Mouse (Mus musculus) ES-E14 (cell line): Measurements from ENCODE around the gene Ddx50. TPM values are rescaled to one million over a fixed set of nuclear protein-coding genes. Genes with fewer than 3 reads are reported as not detected.
A peak's percentile ranks its signal among the peaks of the same experiment; 100 is the strongest.

Source experiments
- DNase-seq: peaks from one replicate; pipeline ENCODE4 v3.0.0-alpha.2; 2013; ENCODE audit warnings: low read depth, low spot score
- H3K27ac ChIP-seq: 2 replicates; pipeline ENCODE4 v1.5.1; 2012; ENCODE audit warnings: low read depth, mild to moderate bottlenecking, low read length, moderate library complexity, mixed read lengths; ENCODE audit not compliant: poor library complexity, insufficient read depth, severe bottlenecking
- H3K36me3 ChIP-seq: 2 replicates; pipeline ENCODE4 v1.6.1; 2012; ENCODE audit warnings: mild to moderate bottlenecking, low read length, moderate library complexity, mixed read lengths; ENCODE audit not compliant: control insufficient read depth, poor library complexity, insufficient read depth, severe bottlenecking
- H3K4me1 ChIP-seq, 2 experiments: fragments of 150-350 bp in 1 of 2; sonication (generic) in 1 of 2; 2 replicates each; pipeline ENCODE4 v1.6.1; 2012; ENCODE audit warnings: low read length in 2 of 2, mild to moderate bottlenecking in 1 of 2, mixed read lengths in 1 of 2; ENCODE audit not compliant: control insufficient read depth in 2 of 2, insufficient read depth in 2 of 2, poor library complexity in 1 of 2
- H3K4me3 ChIP-seq, 2 experiments: fragments of 150-350 bp in 1 of 2; sonication (generic) in 1 of 2; 2 replicates each; pipeline ENCODE4 v1.5.1; 2012; ENCODE audit warnings: low read length in 2 of 2, low read depth in 1 of 2, mild to moderate bottlenecking in 1 of 2, mixed read lengths in 1 of 2; ENCODE audit not compliant: insufficient read depth in 1 of 2, poor library complexity in 1 of 2, severe bottlenecking in 1 of 2
- H3K9ac ChIP-seq: 2 replicates; pipeline ENCODE4 v1.6.1; 2012; ENCODE audit warnings: low read depth, mild to moderate bottlenecking, low read length, mixed read lengths; ENCODE audit not compliant: poor library complexity, insufficient read depth, severe bottlenecking
- H3K9me3 ChIP-seq: fragments of 150-350 bp; sonication (generic); 2 replicates; pipeline ENCODE4 v1.6.1; 2012; ENCODE audit warnings: low read depth, mild to moderate bottlenecking, low read length; ENCODE audit not compliant: control insufficient read depth, insufficient read depth
- CHD2 ChIP-seq: IDR thresholded peaks from 2 replicates; pipeline ENCODE4 v1.6.1; 2014; ENCODE audit warnings: mild to moderate bottlenecking, low read depth, low read length, inconsistent platforms
- HCFC1 ChIP-seq: IDR thresholded peaks from 2 replicates; pipeline ENCODE4 v1.6.1; 2012; ENCODE audit warnings: low read length, inconsistent platforms, borderline replicate concordance; ENCODE audit not compliant: insufficient read depth
- MAFK ChIP-seq: IDR thresholded peaks from 2 replicates; pipeline ENCODE4 v1.6.1; 2014; ENCODE audit warnings: mild to moderate bottlenecking, low read depth, low read length, inconsistent platforms; ENCODE audit not compliant: insufficient read depth
- ZC3H11A ChIP-seq: IDR thresholded peaks from 2 replicates; pipeline ENCODE4 v1.6.1; 2012; ENCODE audit warnings: low read depth, mild to moderate bottlenecking, inconsistent platforms, low read length, borderline replicate concordance
- ZNF384 ChIP-seq: IDR thresholded peaks from 2 replicates; pipeline ENCODE4 v1.6.1; 2012; ENCODE audit warnings: low read depth, low read length, inconsistent platforms
- in situ Hi-C, 2 experiments: fragments of 600-800 bp; cut with MboI; formaldehyde crosslinking; loops; one replicate each; pipeline ENCODE4 v1.15.1; 2025; ENCODE audit warnings: low sequenced_read_pairs in 2 of 2, inconsistent platforms in 1 of 2; ENCODE audit not compliant: unreplicated experiment in 2 of 2
- total RNA-seq: library from RNA; depleted of rRNA; stranded (reverse); fragments of 300-350 nt; gene quantifications from 2 replicates; pipeline ENCODE4 v1.2.3, GENCODE M21; 2012

The Ddx50 gene
- total RNA-seq, 1 experiment, result 61.8 TPM

- DNase-seq, result no peak
- TF ChIP-seq MAFK, result no peak
- TF ChIP-seq ZC3H11A, result no peak
- TF ChIP-seq HCFC1, result no peak
- TF ChIP-seq CHD2, result no peak
- no peak for TF ChIP-seq ZNF384
- no peak overlapping the region for H3K27ac ChIP-seq
- no peaks in the 10 kb centered on the region; the same call in 1 of the 2 replicates for H3K9me3 ChIP-seq
- peaks cover 8% of the 10 kb centered on the region for H3K36me3 ChIP-seq
- peaks cover 2% of the 10 kb centered on the region in 2 experiments; a peak in 2 of 4 replicates for H3K4me1 ChIP-seq
- in situ Hi-C loops, result no loop called here
- peak overlapping the region; percentile 97; the same call in 1 of the 2 replicates for H3K9ac ChIP-seq
- H3K4me3 ChIP-seq, result peak overlapping the region in 1 of 2 experiments; percentile 71; a peak in 2 of 4 replicates
These were observed 47.6 kb downstream of the Ddx50 start for GRCm38 (mm10) chr10:62603233-62604030.

- H3K4me1 ChIP-seq, result peaks cover 2% of the 10 kb centered on the region in 2 experiments; a peak in 2 of 4 replicates
- peak within 1 kb of the TSS; percentile 69 for H3K27ac ChIP-seq
- TF ChIP-seq ZC3H11A (no peak), HCFC1 (peak; percentile 56; the same call in 1 of the 2 replicates), CHD2 (no peak)
- H3K9me3 ChIP-seq, result no peaks in the 10 kb centered on the region
- peak; percentile 84 for DNase-seq
- H3K36me3 ChIP-seq, result peaks cover 16% of the 10 kb centered on the region
- in situ Hi-C loops, result no loop called here
- peak within 1 kb of the TSS; percentile 71 to 93 for H3K4me3 ChIP-seq
- peak within 1 kb of the TSS; percentile 97 for H3K9ac ChIP-seq
These were observed 48.6 kb downstream of the Ddx50 start, which contains the start of gene Ddx21 for GRCm38 (mm10) chr10:62602177-62603040. TSS of gene Ddx21 (minus strand) at chr10:62602281.

DNA sequence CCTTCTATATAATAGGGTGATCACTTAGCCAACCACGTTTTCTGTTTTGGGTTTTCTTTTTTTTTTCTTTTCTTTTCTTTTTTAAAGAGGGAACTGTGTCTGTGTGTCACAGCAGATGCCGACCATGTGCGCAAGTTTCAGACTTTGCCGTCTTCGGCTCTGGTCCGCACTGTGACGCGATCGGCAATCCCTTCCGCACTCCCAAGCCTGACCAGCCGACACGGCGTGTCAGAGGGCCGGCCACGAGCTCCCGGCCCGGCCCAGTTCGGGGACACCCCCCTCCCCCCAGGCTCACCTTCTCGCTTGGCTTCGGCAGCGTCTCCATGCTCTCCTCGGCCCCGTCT is 49.2 kb downstream of the Ddx50 start:
- Histone ChIP-seq H3K36me3 (peaks cover 21% of the 10 kb centered on the region), H3K9me3 (no peaks in the 10 kb centered on the region), H3K4me1 (peaks cover 2 to 3% of the 10 kb centered on the region in 2 experiments; a peak in 3 of 4 replicates), H3K4me3 (peak overlapping the region; percentile 71 to 93), H3K27ac (peak overlapping the region; percentile 62), H3K9ac (peak overlapping the region; percentile 97)
- no peak for DNase-seq
- TF ChIP-seq ZC3H11A, result no peak
- TF ChIP-seq MAFK, result no peak
- no peak for TF ChIP-seq HCFC1
- no peak for TF ChIP-seq CHD2
- no peak for TF ChIP-seq ZNF384
- in situ Hi-C loops, result no loop called here

GRCm38 (mm10) chr10:62601053-62601791 is 49.8 kb downstream of the Ddx50 start:
- Histone ChIP-seq H3K27ac (no peak overlapping the region), H3K4me3 (peak overlapping the region; percentile 71 to 93), H3K9me3 (no peaks in the 10 kb centered on the region), H3K4me1 (peaks cover 2 to 4% of the 10 kb centered on the region in 2 experiments; a peak in 3 of 4 replicates), H3K36me3 (peaks cover 24% of the 10 kb centered on the region), H3K9ac (peak overlapping the region; percentile 97)
- DNase-seq, result no peak
- no peak for TF ChIP-seq CHD2
- TF ChIP-seq HCFC1, result no peak
- no peak for TF ChIP-seq MAFK
- TF ChIP-seq ZNF384, result no peak
- TF ChIP-seq ZC3H11A, result no peak
- in situ Hi-C loops, result no loop called here
